Mouse (Mus musculus) heart, embryonic 16.5 days (tissue): ENCODE measurements around the gene Tsnax. TPM values are rescaled to one million over a fixed set of nuclear protein-coding genes. Genes with fewer than 3 reads are reported as not detected.

Source experiments
- ATAC-seq: fragments of 200-750 bp; cut with Nextera tagmentation; replicated peaks from 2 replicates; pipeline ENCODE4 v1.8.0; 2017; ENCODE audit warnings: moderate number of reproducible peaks; ENCODE audit not compliant: insufficient read depth, low FRiP score; ENCODE audit errors: extremely low read depth
- H3K27ac ChIP-seq: fragments of 300-500 bp; sonication (generic); 2 replicates; pipeline ENCODE4 v1.5.1; 2014; ENCODE audit warnings: mild to moderate bottlenecking, low read length, control low read depth, moderate library complexity
- H3K27me3 ChIP-seq: fragments of 300-500 bp; sonication (generic); 2 replicates; pipeline ENCODE4 v1.6.1; 2014; ENCODE audit warnings: low read length, mixed read lengths; ENCODE audit not compliant: control insufficient read depth, insufficient read depth
- H3K36me3 ChIP-seq: fragments of 300-500 bp; sonication (generic); 2 replicates; pipeline ENCODE4 v1.6.1; 2014; ENCODE audit not compliant: control insufficient read depth, insufficient read depth
- H3K4me1 ChIP-seq: fragments of 300-500 bp; sonication (generic); 2 replicates; pipeline ENCODE4 v1.6.1; 2014; ENCODE audit warnings: low read length, mixed read lengths; ENCODE audit not compliant: control insufficient read depth, insufficient read depth
- H3K4me2 ChIP-seq: fragments of 300-500 bp; sonication (generic); 2 replicates; pipeline ENCODE4 v1.6.1; 2014; ENCODE audit warnings: low read depth, mild to moderate bottlenecking, control low read depth, low read length
- H3K4me3 ChIP-seq: fragments of 300-500 bp; sonication (generic); 2 replicates; pipeline ENCODE4 v1.5.1; 2014; ENCODE audit warnings: mild to moderate bottlenecking, control low read depth, low read length
- H3K9ac ChIP-seq: fragments of 300-500 bp; sonication (generic); 2 replicates; pipeline ENCODE4 v1.6.1; 2014; ENCODE audit warnings: low read length, control low read depth
- H3K9me3 ChIP-seq: fragments of 300-500 bp; sonication (generic); replicated peaks from 2 replicates; pipeline ENCODE4 v1.6.1; 2016; ENCODE audit warnings: low read length; ENCODE audit not compliant: control insufficient read depth
- WGBS: fragments of 180-500 bp; shearing (Covaris S2); extraction: QIAGEN DNeasy Blood & Tissue Kit; methylation state at CpG from one replicate; pipeline ENCODE4 v1.1.7; 2014; 5-methylcytosine and 5-hydroxymethylcytosine counted together
- polyA plus RNA-seq: library from polyadenylated mRNA; unstranded; fragments of >200 nt; fragmentation: Nextera tagmentation; extraction: Ambion mirVana; gene quantifications from 2 replicates; pipeline ENCODE4 v1.2.1, GENCODE M21; 2015

Gene Tsnax
- polyA plus RNA-seq, 1 experiment from 2014 or later, result 98.2 TPM

DNA sequence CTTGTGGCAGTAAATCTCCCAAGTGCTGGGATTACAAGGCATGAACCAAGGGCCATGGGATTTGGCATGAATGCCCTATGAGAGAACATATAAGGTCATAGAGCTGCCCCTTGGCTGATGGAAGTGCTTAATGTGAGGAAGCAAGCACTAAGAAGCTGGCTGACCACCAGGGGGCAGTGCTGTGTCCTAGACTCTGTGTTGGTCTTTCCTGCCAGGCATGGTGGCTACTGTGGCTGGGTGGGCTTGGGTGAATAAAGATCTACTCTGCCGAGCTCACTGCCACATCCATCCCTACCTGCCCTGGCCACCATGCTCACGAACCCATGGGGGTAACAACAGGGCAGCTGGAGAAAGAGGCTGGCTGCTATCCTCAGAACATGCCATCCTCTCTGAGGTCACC, 39.2 kb downstream of the Tsnax start:
- 62% methylated on average over 2 of the region's 2 CpGs for WGBS

DNA sequence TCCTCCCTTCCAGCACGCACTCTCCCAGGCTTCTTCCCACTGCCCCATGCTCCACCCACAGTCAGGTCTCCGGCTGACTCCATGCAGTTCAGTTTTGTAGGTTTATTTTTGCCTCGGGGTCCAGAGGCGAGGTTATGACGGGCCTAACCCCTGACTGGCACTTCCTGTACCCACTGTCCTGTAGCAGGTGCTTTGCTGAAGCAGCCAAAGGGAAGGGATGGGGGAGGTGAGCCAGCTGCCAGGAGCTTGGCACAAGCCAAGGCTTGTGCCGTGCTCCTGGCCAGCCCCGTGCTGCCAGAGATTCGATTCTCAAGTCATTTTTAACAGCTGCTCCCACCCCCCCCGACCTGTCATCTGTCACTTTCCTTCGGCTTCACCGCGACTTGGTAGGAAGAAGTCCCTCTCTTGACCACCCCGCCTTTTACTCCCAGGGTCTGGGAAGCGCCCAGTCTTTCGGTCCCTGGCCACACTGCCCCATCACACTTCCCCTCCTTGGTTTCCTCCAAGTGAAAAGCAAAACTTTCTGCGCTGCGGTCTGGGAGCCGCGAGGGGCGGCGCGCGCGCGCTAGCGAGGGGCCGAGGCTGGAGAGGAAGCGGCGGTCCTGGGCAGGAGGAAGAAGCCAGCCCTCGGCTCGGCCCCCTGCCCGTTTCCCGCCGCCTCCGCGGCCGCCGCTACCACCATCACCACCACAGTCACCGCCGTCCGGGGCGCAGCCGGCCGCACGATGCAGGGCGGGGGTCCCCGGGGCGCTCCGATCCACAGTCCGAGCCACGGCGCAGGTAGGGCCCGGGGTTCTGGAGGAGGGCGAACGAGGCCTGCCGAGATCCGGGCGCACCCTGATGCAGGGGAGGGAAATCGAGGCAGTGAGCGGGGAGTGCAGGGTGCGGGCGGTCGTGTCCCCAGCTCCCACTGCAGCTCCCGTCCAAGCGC, 41.0 kb downstream of the Tsnax start, which contains the start of gene Disc1:
Gene Disc1, plus strand, starts transcription at position 691 of the 931 bp plus-strand sequence.
- ATAC-seq, result peak; percentile 52

More for the DNA sequence above, 39.2 kb downstream of the Tsnax start:
- H3K9ac ChIP-seq, result no peak overlapping the region
- no peaks in the 10 kb centered on the region for H3K36me3 ChIP-seq
- H3K27ac ChIP-seq, result no peak overlapping the region
- peaks cover 5% of the 10 kb centered on the region for H3K4me1 ChIP-seq
- H3K9me3 ChIP-seq, result peaks cover 3% of the 10 kb centered on the region
- H3K27me3 ChIP-seq, result peaks cover 5% of the 10 kb centered on the region
- no peak for ATAC-seq
- H3K4me2 ChIP-seq, result no peak overlapping the region
- H3K4me3 ChIP-seq, result no peak overlapping the region

DNA sequence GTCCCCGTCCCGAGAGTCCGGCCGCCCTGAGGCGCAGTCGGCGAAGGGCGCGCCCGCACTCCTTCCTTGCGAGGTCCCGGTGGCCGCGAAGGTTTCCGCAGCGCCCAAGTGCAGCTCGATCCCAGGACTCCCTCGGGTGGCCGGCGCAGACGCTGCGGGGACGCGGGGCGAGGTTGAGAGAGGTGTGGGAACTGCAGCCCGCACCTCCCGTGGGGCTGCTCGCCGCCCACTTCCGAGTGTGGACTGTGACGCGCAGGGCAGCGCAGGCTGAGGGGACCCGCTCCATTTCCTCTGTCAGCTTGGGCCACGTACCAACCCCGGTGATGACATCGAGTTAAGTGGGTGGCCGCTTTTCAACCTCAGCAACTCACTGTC, 41.6 kb downstream of the Tsnax start:
- Histone ChIP-seq H3K27me3 (peaks cover 5% of the 10 kb centered on the region), H3K4me2 (peak overlapping the region; percentile 97), H3K36me3 (no peaks in the 10 kb centered on the region), H3K4me1 (peaks cover 5% of the 10 kb centered on the region), H3K4me3 (peak overlapping the region; percentile 82), H3K9me3 (peaks cover 3% of the 10 kb centered on the region), H3K27ac (peak overlapping the region; percentile 79), H3K9ac (peak overlapping the region; percentile 91)
- ATAC-seq, result peak; percentile 69
- under 1% methylated on average over 38 of the region's 38 CpGs for WGBS

More for the DNA sequence above, 41.0 kb downstream of the Tsnax start, which contains the start of gene Disc1:
- peaks cover 3% of the 10 kb centered on the region for H3K9me3 ChIP-seq
- peak within 1 kb of the TSS; percentile 79 for H3K27ac ChIP-seq
- H3K4me1 ChIP-seq, result peaks cover 5% of the 10 kb centered on the region
- peak within 1 kb of the TSS; percentile 91 for H3K9ac ChIP-seq
- peaks cover 5% of the 10 kb centered on the region for H3K27me3 ChIP-seq
- H3K4me2 ChIP-seq, result peak within 1 kb of the TSS; percentile 97
- 2% methylated on average over 61 of the region's 65 CpGs for WGBS
- H3K4me3 ChIP-seq, result peak within 1 kb of the TSS; percentile 82
- no peaks in the 10 kb centered on the region for H3K36me3 ChIP-seq

DNA sequence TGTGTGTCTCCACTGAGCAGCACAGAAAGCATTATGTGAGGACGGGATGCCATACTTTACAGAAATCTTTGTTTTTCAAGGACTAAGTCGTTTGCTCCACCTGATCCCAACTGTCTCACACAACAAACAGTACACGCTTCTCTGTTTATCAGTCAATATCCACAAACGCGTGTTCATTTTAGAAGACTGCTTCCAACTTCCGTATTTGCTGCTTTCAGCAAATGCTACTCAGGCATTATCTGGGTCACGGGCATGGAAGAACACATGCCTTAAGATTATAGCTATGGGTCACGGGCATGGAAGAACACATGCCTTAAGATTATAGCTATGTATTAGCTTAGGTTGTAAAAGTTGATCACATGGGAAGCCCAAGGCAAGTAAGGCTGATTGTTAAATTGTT, 48.1 kb downstream of the Tsnax start:
- Histone ChIP-seq H3K9me3 (no peaks in the 10 kb centered on the region), H3K4me3 (no peak overlapping the region), H3K27me3 (no peaks in the 10 kb centered on the region), H3K9ac (no peak overlapping the region), H3K36me3 (no peaks in the 10 kb centered on the region), H3K4me2 (no peak overlapping the region), H3K27ac (no peak overlapping the region), H3K4me1 (no peaks in the 10 kb centered on the region)
- no peak for ATAC-seq
- WGBS, result 77% methylated on average over 8 of the region's 8 CpGs

DNA sequence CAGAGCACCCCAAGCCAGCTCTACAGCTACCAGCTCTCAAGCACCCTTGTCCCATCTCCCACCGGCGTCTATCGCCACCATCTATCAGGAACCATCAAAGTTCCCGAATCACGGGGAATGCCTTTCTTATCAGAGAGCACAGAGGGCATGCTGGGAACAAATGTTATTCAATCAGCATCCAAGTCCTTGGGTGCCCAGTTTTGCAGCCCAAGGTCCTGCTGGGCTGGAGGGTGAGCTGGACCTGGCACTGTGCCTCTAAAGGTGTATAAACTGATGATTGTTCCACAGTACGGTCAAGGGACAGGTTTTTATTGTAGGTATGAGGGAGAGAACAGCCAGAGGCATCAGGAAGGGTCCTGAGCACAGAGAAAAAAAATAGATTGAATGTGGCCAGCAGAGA, 52.8 kb downstream of the Tsnax start:
- H3K9me3 ChIP-seq, result no peaks in the 10 kb centered on the region
- no peak overlapping the region for H3K27ac ChIP-seq
- H3K4me3 ChIP-seq, result no peak overlapping the region
- no peaks in the 10 kb centered on the region for H3K27me3 ChIP-seq
- peaks cover 11% of the 10 kb centered on the region for H3K4me1 ChIP-seq
- H3K4me2 ChIP-seq, result no peak overlapping the region
- H3K9ac ChIP-seq, result no peak overlapping the region
- no peak for ATAC-seq
- no peaks in the 10 kb centered on the region for H3K36me3 ChIP-seq
- 53% methylated on average over 6 of the region's 6 CpGs for WGBS

DNA sequence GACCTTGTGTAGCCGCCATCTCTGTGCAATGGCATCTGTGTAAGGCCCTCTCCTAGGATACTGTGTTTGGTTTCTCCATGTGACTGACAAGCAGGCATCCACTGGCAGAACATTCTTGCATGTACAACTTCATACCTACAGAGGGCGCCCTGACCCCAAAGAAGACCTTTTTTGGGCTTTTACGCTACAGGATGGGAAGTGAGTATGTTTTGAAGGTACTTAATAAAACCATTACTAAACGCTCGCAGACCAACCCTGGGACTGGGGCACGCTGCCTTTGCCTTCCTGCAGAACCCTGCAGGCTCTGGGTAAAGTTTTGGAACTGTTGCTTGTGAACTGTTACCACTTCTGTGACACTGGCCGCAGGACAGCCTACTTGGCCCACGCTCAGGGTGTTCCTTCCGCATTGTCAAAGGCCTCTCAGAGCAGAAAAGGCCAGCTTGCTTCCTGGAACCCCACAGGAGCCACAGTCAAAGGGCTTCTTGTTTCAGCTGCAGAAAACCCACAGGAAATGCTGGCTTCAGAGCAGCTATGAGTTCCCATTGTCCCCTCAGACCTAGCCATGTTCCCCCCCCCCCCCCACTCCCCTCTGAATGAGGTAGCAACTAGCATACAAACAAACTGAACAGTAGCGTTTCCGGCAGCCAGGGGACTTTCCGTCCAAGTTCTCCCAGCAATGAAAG, 54.3 kb downstream of the Tsnax start:
- WGBS, result 28% methylated on average over 12 of the region's 12 CpGs
- Histone ChIP-seq H3K4me2 (peak overlapping the region; percentile 56), H3K9me3 (no peaks in the 10 kb centered on the region), H3K4me1 (peaks cover 11% of the 10 kb centered on the region), H3K36me3 (no peaks in the 10 kb centered on the region), H3K27me3 (no peaks in the 10 kb centered on the region), H3K27ac (peak overlapping the region; percentile 83), H3K9ac (peak overlapping the region; percentile 39), H3K4me3 (peak overlapping the region; percentile 24; the same call in 1 of the 2 replicates)
- peak; percentile 59 for ATAC-seq

DNA sequence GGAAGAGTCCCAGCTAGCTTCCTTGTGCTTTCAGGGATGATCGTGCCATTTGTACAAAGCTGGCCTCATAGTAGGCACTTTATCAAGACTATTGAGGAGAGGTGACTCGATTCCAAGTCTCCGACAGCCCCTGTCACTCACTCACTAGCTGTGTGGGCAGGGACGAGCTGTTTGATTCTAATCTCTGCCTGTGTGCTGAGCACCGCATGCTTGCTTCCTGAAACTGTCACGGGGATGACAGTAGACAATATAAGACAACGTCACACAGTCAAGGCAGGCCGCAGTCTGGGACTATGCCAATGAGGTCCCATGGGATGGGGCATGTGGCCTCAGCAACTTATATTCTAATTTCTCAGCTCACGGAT, 54.8 kb downstream of the Tsnax start:
- H3K4me1 ChIP-seq, result peaks cover 11% of the 10 kb centered on the region
- H3K36me3 ChIP-seq, result no peaks in the 10 kb centered on the region
- peak; percentile 65 for ATAC-seq
- WGBS, result 54% methylated on average over 9 of the region's 9 CpGs
- H3K4me3 ChIP-seq, result no peak overlapping the region
- H3K9me3 ChIP-seq, result no peaks in the 10 kb centered on the region
- peak overlapping the region; percentile 83 for H3K27ac ChIP-seq
- H3K27me3 ChIP-seq, result no peaks in the 10 kb centered on the region
- peak overlapping the region; percentile 39; the same call in 1 of the 2 replicates for H3K9ac ChIP-seq
- peak overlapping the region; percentile 56; the same call in 1 of the 2 replicates for H3K4me2 ChIP-seq

DNA sequence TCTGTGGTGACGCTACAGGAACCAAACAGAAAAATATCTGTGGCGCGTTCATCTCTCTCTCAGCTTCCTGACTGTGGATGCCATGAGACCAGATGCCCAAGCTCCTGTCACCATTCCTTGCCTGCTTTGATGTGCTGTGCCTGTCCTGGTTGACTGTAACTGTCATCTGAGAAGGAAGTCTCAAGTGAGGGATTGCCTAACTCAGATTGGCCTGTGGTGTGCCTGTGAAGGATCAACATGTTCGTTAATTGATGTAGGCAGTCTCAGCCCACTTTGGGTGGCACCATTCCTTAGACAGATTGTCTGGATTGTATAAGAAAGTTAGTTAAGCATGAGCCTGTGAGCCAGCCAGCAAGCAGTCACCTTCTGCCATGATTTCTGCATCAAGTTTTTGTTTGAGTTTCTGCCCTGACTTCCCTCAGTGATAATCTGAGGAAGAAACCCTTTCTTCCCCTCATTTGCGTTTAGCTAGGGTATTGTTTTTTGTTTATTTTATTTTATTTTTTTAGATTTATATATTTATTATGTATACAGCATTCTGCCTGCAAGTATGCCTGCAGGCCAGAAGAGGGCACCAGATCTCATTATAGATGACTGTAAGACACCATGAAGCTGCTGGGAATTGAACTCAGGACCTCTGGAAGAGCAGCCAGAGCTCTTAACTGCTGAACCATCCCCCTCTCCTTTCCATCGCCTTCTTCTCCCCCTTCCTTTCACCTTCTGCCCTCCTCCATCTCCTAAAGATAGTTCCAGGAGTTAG, 55.5 kb downstream of the Tsnax start:
- no peak for ATAC-seq
- H3K4me2 ChIP-seq, result no peak overlapping the region
- no peaks in the 10 kb centered on the region for H3K36me3 ChIP-seq
- 74% methylated on average over 6 of the region's 6 CpGs for WGBS
- no peaks in the 10 kb centered on the region for H3K9me3 ChIP-seq
- no peak overlapping the region for H3K9ac ChIP-seq
- H3K4me1 ChIP-seq, result peaks cover 14% of the 10 kb centered on the region
- H3K27me3 ChIP-seq, result no peaks in the 10 kb centered on the region
- H3K4me3 ChIP-seq, result no peak overlapping the region
- H3K27ac ChIP-seq, result peak overlapping the region; percentile 83
